Comparison of ENCODE assay signal across 12 mouse cellular contexts in genomic region chr9:104260306-104260705, GRCm38 (mm10). TPM values are rescaled to one million over a fixed set of nuclear protein-coding genes. Genes with fewer than 3 reads are reported as not detected.
DNase-seq lines count a peak whose midpoint lies in the region; ATAC-seq and TF ChIP-seq lines count a peak whose summit lies in the region.
"Had no signal": no experiment of that assay in that cellular context is flagged by ENCODE, and none has a peak within 500 bp of the region (broad histone marks: within the 10 kb centered on the region; RNA-seq: fewer than 3 reads in every experiment).

No protein-coding gene starts in this region.

- H3K27me3 ChIP-seq in hindbrain, embryonic 12.5 days: no peaks in the 10 kb centered on the region
- no peaks in the 10 kb centered on the region for H3K27me3 ChIP-seq in hindbrain, embryonic 10.5 days (ENCODE audit: insufficient read depth, poor library complexity, severe bottlenecking)
- H3K27me3 ChIP-seq in midbrain, embryonic 12.5 days: no peaks in the 10 kb centered on the region
- no peaks in the 10 kb centered on the region for H3K27me3 ChIP-seq in midbrain, postnatal 0 days (ENCODE audit: insufficient read depth, low read length)
- H3K27me3 ChIP-seq in neural tube, embryonic 15.5 days (replicated peaks): 0 out of 2 replicates have a peak, but pooled peaks cover 3% of the 10 kb centered on the region
- H3K27me3 ChIP-seq: megakaryocyte, embryonic 14.5 days had no signal

- H3K9me3 ChIP-seq in hindbrain, embryonic 12.5 days (replicated peaks): no peaks in the 10 kb centered on the region
- no peaks in the 10 kb centered on the region for H3K9me3 ChIP-seq in hindbrain, embryonic 10.5 days
- H3K9me3 ChIP-seq in midbrain, embryonic 12.5 days: no peaks in the 10 kb centered on the region
- H3K9me3 ChIP-seq in midbrain, postnatal 0 days (ENCODE audit: low read length): no peaks in the 10 kb centered on the region
- H3K9me3 ChIP-seq in neural tube, embryonic 15.5 days (replicated peaks): no peaks in the 10 kb centered on the region
- H3K9me3 ChIP-seq: megakaryocyte, embryonic 14.5 days had no signal

- WGBS in hindbrain, embryonic 12.5 days: 70% methylated on average over 4 of the region's 4 CpGs
- 66% methylated on average over 4 of the region's 4 CpGs for WGBS in hindbrain, embryonic 10.5 days
- 55% methylated on average over 4 of the region's 4 CpGs for WGBS in midbrain, embryonic 12.5 days
- 45% methylated on average over 4 of the region's 4 CpGs for whole genome bisulfite sequencing in midbrain, postnatal 0 days
- WGBS in neural tube, embryonic 15.5 days: 22% methylated on average over 4 of the region's 4 CpGs

- no peak overlapping the region for H3K4me3 ChIP-seq in hindbrain, embryonic 12.5 days
- H3K4me3 ChIP-seq in hindbrain, embryonic 10.5 days: no peak overlapping the region
- H3K4me3 ChIP-seq in midbrain, embryonic 12.5 days: no peak overlapping the region
- H3K4me3 ChIP-seq in midbrain, postnatal 0 days (ENCODE audit: low read depth, low read length): no peak overlapping the region
- H3K4me3 ChIP-seq in neural tube, embryonic 15.5 days (replicated peaks): no peak overlapping the region
- H3K4me3 ChIP-seq: heart, adult 2 months had no signal

- H3K36me3 ChIP-seq in hindbrain, embryonic 12.5 days: no peaks in the 10 kb centered on the region
- no peaks in the 10 kb centered on the region for H3K36me3 ChIP-seq in hindbrain, embryonic 10.5 days
- no peaks in the 10 kb centered on the region for H3K36me3 ChIP-seq in midbrain, embryonic 12.5 days
- no peaks in the 10 kb centered on the region for H3K36me3 ChIP-seq in midbrain, postnatal 0 days (ENCODE audit: insufficient read depth, low read length)
- no peaks in the 10 kb centered on the region for H3K36me3 ChIP-seq in neural tube, embryonic 15.5 days

- 0 out of 2 replicates have a peak overlapping the region, but pooled peaks have one; percentile 1 for H3K4me2 ChIP-seq in hindbrain, embryonic 12.5 days (replicated peaks)
- H3K4me2 ChIP-seq in midbrain, embryonic 12.5 days (replicated peaks): 0 out of 2 replicates have a peak overlapping the region, but pooled peaks have one; percentile 4
- H3K4me2 ChIP-seq in midbrain, postnatal 0 days (ENCODE audit: low read depth, low read length, poor library complexity, severe bottlenecking): no peak overlapping the region
- H3K4me2 ChIP-seq in neural tube, embryonic 15.5 days: peak overlapping the region; percentile 87

- DNase-seq in hindbrain, embryonic 10.5 days (ENCODE audit: low spot score): no peak
- DNase-seq in midbrain, postnatal 0 days (ENCODE audit: low spot score): no peak
- peak; percentile 86 for DNase-seq in kidney, adult 9 months
- DNase-seq in spleen, postnatal 36 days (ENCODE audit: low spot score in 2 of 2): no peak
- DNase-seq: adrenal gland, adult 2 months; cerebellum, postnatal 25 days; heart, adult 2 months; thymus, postnatal 36 days had no signal

- H3K27ac ChIP-seq in hindbrain, embryonic 12.5 days: no peak overlapping the region
- H3K27ac ChIP-seq in hindbrain, embryonic 10.5 days: no peak overlapping the region
- no peak overlapping the region for H3K27ac ChIP-seq in midbrain, embryonic 12.5 days (replicated peaks)
- no peak overlapping the region for H3K27ac ChIP-seq in midbrain, postnatal 0 days (ENCODE audit: low read depth, low read length)
- no peak overlapping the region for H3K27ac ChIP-seq in neural tube, embryonic 15.5 days (replicated peaks)
- H3K27ac ChIP-seq: heart, adult 2 months had no signal

- H3K4me1 ChIP-seq in hindbrain, embryonic 12.5 days: peaks cover 21% of the 10 kb centered on the region
- H3K4me1 ChIP-seq in hindbrain, embryonic 10.5 days (replicated peaks): peaks cover 18% of the 10 kb centered on the region
- peaks cover 17% of the 10 kb centered on the region for H3K4me1 ChIP-seq in midbrain, embryonic 12.5 days
- H3K4me1 ChIP-seq in midbrain, postnatal 0 days (ENCODE audit: insufficient read depth, low read length): peaks cover 6% of the 10 kb centered on the region
- H3K4me1 ChIP-seq in neural tube, embryonic 15.5 days: peaks cover 38% of the 10 kb centered on the region

- no peak for TF ChIP-seq CTCF in midbrain, postnatal 0 days (IDR thresholded peaks at IDR 0.05)

- no peak overlapping the region for H3K9ac ChIP-seq in hindbrain, embryonic 12.5 days
- H3K9ac ChIP-seq in midbrain, embryonic 12.5 days (replicated peaks): 0 out of 2 replicates have a peak overlapping the region, but pooled peaks have one; percentile 39
- H3K9ac ChIP-seq in midbrain, postnatal 0 days (replicated peaks; ENCODE audit: low read length, poor library complexity, severe bottlenecking): no peak overlapping the region
- H3K9ac ChIP-seq in neural tube, embryonic 15.5 days (replicated peaks): no peak overlapping the region

- ATAC-seq in hindbrain, embryonic 12.5 days (ENCODE audit: low FRiP score): no peak
- no peak for ATAC-seq in midbrain, embryonic 12.5 days (ENCODE audit: low FRiP score, low read depth)
- ATAC-seq in midbrain, postnatal 0 days (ENCODE audit: low FRiP score): no peak
- no peak for ATAC-seq in neural tube, embryonic 15.5 days (ENCODE audit: low FRiP score)

RNA-seq across cellular contexts. Expression of gene Dnajc13, which starts 2.4 kb away (rescaled TPM):
- polyA plus RNA-seq in hindbrain, embryonic 12.5 days (2016; fragmentation: Nextera tagmentation; extraction: Ambion mirVana): 23.2 and 29.3 TPM in 2 replicates
- polyA plus RNA-seq in hindbrain, embryonic 10.5 days (2016; fragmentation: Nextera tagmentation; extraction: Ambion mirVana): 15.8 and 22.3 TPM in 2 replicates
- 24.2 and 25.4 TPM in 2 replicates for polyA plus RNA-seq in midbrain, embryonic 12.5 days (2016; fragmentation: Nextera tagmentation; extraction: Ambion mirVana)
- 74.2 and 76.4 TPM in 2 replicates for total RNA-seq in midbrain, postnatal 0 days (2014; rRNA removed)
- 11.2 and 16.7 TPM in 2 replicates for polyA plus RNA-seq in midbrain, postnatal 0 days (2015; fragmentation: Nextera tagmentation; extraction: Ambion mirVana)
- 18.8 and 19.3 TPM in 2 replicates for polyA plus RNA-seq in neural tube, embryonic 15.5 days (2015; fragmentation: Nextera tagmentation; extraction: Ambion mirVana)
